Mouse (Mus musculus): ENCODE results near the gene Myog.
A peak's percentile ranks its signal among the peaks of the same experiment; 100 is the strongest.

GRCm38 (mm10) chr1:134331879-134332635 lies 42.3 kb downstream of the Myog start:
- TF ChIP-seq CTCF (IDR thresholded peaks at IDR 0.05; ENCODE audit: control insufficient read depth, insufficient read depth, insufficient replicate concordance, low read depth, low read length) = peak; percentile 45; the same call in 1 of the 2 replicates
- no peak for TF ChIP-seq POLR2A (IDR thresholded peaks at IDR 0.05; ENCODE audit: control insufficient read depth, low read depth, low read length)
